Mouse (Mus musculus): ENCODE measurements around the gene Tmprss11g. TPM values are rescaled to one million over a fixed set of nuclear protein-coding genes. Genes with fewer than 3 reads are reported as not detected.

Gene Tmprss11g
- polyA plus RNA-seq (2017; shearing (Covaris generic)): not detected

DNA sequence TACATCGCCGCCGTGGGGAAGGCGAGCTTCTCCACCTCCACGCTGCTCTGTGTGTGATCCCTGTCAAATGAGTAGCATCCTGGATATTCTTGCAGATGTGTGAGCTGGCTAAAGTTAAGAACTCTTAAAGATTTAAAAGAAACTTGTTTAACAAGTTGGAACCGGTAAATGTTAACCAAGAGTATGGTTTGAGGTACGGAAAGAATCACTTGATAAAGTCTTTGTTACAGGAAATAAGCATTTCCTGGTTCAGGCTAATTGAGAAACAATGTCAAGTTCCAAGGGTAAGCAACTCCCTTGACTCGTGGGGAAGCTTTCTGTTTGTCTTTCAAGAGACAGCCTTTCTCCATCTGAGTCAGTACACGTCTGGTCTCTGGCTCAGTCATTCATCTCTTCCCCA is at the start of gene Tmprss11g:
Gene Tmprss11g, minus strand, starts transcription at position 101 of the 400 bp plus-strand sequence.
- no peak for ATAC-seq

DNA sequence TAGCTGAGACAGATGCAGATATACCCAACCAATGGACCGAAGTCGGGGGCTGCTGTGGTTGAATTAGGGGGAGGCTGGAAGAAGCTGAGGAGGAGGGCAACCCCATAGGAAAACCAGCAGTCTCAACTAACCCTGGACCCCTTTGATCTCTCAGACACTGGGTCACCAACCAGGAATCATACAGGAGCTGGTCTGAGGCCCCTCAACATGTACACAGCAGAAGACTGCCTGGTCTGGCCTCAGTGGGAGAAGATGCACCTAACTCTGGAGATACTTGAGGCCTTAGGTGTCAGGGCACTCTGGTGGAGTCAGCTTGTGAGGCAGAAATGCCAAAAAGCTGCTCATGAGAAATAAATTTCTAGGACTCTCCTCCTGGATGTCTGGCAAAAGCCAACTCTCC is 28.3 kb upstream of the Tmprss11g start:
- no peak for ATAC-seq

DNA sequence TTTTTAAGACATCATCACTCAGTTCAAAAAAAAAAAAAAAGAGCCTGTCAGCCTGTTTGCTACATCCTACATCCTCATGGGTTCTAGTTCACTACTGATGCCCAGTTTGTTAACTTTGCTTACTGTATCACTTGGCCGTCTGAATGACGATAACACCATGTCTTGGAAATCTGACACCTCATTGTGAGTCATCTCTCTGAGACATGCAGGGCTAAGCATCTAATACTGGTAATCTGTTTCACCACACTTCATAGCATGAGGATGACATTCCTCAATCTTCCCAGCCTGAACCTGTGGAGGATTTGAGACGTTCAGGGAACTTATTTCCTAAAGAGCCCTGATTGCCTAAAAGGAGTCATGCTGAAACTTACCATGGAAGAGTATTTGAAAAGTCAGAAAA is 22.2 kb upstream of the Tmprss11g start:
- ATAC-seq: no peak

DNA sequence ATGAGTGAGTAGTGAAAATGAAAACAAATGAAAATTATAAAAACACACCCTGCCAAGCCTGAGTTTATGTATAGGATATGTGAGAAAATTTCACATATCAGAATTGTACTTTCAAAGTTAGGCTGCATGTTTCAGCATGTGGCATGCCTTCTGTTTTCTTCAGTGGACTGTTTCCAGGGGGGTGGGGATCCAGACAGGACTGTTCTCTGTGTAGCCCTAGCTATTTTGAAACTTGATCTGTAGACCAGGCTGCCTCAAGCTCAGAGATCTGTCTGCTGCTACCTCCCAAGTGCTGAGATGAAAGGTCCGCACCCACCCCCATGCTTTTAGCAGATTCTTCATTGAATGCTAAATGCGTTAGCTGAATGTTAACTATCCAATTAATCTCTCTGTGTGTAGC is 10.3 kb upstream of the Tmprss11g start:
- ATAC-seq: no peak

DNA sequence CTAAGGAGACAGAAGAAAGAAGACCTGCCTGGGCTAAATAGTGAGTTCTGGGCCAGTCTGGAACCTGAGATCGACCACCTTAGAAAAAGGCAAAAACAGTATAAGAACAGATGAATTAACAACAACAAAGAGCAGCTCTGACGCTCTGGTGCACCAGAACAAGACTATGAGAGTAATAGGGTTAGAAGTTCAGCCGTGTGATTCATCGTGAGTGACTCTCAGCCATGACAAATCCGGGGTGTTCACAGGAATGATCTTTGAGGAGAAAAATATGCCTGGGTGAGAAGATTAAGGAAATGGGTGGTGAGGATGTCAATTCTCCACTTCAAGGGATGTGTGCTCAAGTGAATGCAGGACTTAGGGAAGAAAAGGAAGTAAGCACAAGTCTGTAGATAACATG is 6.9 kb downstream of the Tmprss11g start:
- ATAC-seq: no peak

DNA sequence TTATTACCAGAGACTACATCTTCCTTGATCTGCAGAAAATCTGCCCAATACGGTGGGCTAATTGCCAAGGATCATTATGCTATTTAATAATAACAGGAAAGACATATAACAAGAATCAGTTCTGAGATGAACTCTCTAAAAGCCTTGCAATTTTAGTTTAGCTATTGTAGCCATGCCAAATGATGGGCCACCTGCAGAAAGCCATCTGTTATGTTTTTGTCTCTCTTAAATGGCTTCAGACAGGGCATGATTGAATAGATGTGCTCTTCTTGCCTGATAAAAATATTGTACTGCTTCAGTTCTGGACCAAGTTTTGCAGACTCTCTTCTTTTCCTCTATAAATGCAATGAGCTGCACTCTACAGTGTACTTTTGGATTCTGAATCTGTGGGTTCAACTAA is 24.9 kb downstream of the Tmprss11g start:
- ATAC-seq: no peak

DNA sequence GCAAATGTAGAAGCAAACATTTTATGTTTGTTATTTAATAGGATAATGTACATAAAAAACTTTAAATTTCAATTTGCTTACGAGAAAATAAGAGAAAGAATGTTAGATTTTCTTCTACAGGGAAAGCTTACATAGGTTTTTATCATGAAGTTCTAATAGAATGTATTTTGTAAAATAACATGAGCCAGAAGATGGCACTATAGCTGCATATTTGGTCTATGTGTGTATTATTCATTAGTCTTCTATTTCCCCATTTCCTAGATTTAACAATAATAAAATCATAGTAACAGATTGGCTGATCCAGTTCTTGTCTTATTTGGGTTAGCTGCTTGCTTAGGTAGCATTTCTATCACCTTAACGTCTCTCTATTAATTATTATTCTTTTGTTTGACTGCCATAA is 35.8 kb downstream of the Tmprss11g start:
- ATAC-seq: no peak

DNA sequence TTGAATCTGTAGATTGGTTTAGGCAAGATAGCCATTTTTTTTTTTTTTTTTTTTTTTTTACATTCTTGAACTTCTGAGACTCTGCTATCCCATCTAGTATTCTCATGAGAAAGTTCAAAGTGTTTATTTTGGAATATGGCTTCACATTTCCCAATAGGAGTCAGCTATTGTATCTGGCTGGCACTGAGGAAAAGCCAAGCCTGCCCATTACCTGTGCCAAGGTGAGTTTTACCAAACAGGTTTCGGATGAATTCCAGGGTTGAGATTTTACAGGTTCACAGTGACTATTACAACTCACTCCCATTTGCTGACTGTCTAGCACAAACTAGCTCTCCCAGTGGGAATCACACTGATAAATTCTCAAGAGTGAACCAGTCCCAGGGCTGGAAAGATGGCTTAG is 36.4 kb downstream of the Tmprss11g start:
- ATAC-seq: no peak

DNA sequence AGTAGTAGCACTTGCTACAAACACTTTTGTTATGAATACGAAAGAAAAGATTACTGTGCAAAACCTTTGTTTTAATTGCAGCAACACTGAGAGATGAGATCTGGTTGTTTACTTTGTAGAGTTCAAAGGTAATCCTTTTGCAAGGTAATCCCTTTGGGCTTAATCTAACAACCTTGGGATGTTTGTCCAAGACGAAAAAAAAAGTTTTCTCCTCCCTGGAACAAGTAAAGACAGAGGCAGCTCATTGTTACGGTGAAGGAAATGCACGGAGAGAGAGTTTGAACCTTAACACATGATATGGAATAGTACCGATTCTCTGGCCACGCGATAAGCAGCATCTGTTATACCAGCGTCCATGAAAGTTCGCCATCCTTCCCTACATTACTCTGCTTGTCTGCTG is 44.5 kb downstream of the Tmprss11g start:
- ATAC-seq: no peak

DNA sequence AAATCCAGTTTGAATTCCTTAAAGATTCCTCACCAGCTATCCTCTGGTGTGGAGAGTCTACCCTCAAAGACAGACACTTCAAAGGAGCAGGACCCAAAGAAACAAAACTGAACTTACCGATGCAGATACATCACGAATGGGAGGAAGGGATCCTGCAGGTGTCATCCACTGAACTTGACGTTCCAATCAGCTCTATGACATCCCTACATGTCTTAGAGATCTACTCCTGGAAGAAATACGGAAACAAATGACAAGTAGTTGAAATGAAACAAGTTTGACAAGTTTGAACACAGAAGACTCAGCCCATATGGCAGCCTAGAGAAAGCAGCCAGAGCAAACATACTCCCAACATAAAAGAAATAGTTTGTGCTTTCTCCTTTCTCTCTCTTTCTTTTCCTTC is 49.5 kb downstream of the Tmprss11g start, which contains the start of gene Tmprss11a:
Gene Tmprss11a, minus strand, starts transcription at position 101 of the 400 bp plus-strand sequence.
- ATAC-seq: no peak

DNA sequence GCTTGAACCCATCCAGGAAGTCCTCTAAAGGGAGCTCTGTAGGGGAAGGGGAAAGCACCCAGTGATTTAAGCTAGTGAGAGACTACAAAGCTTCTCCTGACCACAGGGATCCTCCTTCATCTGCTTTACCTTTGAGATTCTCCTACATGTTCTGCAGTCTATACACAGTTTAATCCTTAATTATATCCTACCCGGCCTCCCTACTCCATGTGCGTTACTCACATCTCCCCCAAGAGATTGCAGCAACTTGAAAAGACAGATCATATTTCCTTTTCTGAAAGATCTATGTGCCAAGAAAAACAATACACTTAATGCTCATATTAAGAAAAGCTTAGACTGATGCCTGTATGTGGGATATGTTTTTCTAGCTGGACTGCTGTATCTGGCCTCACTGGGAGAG is 79.1 kb downstream of the Tmprss11g start:
- ATAC-seq: no peak

DNA sequence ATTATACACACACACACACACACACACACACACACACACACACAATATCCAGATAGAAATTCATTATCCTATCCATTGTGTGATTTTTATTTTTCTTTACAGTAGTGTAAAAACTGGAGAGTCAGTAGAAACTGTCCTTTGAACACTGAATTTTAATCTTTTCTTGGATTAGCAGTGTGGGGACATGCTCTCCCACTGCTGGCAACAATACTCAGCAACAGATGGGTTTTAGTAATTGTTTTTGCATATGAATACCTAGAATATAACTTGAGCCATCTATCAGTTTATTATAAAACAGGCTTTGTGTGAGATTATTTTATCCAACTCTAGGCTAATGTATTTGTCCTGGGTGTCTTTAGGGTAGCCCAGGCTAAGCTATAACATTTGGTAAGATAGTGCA is 79.9 kb downstream of the Tmprss11g start:
- no peak for ATAC-seq

Other genes with a start within 250 kb of the Tmprss11g start
- gene Tmprss11c, start 229.3 kb downstream of the Tmprss11g start, polyA plus RNA-seq (2017; shearing (Covaris generic)): not detected
- not detected for gene Tmprss11d, start 145.2 kb downstream of the Tmprss11g start, polyA plus RNA-seq (2017; shearing (Covaris generic))
- under 1 TPM in 1 of 3 experiments, not detected in 2; 0.36 TPM for gene Tmprss11a, start 49.6 kb downstream of the Tmprss11g start, polyA plus RNA-seq (2017; shearing (Covaris generic))
- not detected for gene Tmprss11f, start 113.8 kb upstream of the Tmprss11g start, polyA plus RNA-seq (2017; shearing (Covaris generic))
- gene Tmprss11b, start 157.8 kb upstream of the Tmprss11g start, polyA plus RNA-seq (2017; shearing (Covaris generic)): not detected
- gene Tmprss11e, start 227.2 kb upstream of the Tmprss11g start, polyA plus RNA-seq (2017; shearing (Covaris generic)): under 1 TPM; 0.09 to 0.99 (median 0.96) TPM

Measured in inflammation-experienced regulatory T-cells, adult 6 months (primary cell).